Mouse (Mus musculus) hindbrain, embryonic 16.5 days (tissue): ENCODE data around the gene Gfra1. TPM values are rescaled to one million over a fixed set of nuclear protein-coding genes. Genes with fewer than 3 reads are reported as not detected.

Source experiments
- ATAC-seq: fragments of 200-750 bp; cut with Nextera tagmentation; 2 replicates; pipeline ENCODE4 v1.8.0; 2017; ENCODE audit warnings: moderate TSS enrichment, moderate library complexity
- H3K27ac ChIP-seq: fragments of 300-500 bp; sonication (generic); 2 replicates; pipeline ENCODE4 v1.5.1; 2014; ENCODE audit warnings: low read depth, mild to moderate bottlenecking, control low read depth, low read length, moderate library complexity
- H3K27me3 ChIP-seq: fragments of 300-500 bp; sonication (generic); replicated peaks from 2 replicates; pipeline ENCODE4 v1.6.1; 2014; ENCODE audit warnings: low read length; ENCODE audit not compliant: control insufficient read depth, insufficient read depth
- H3K36me3 ChIP-seq: fragments of 300-500 bp; sonication (generic); 2 replicates; pipeline ENCODE4 v1.6.1; 2014; ENCODE audit warnings: mild to moderate bottlenecking, low read length, moderate library complexity, mixed read lengths; ENCODE audit not compliant: control insufficient read depth, insufficient read depth
- H3K4me1 ChIP-seq: fragments of 300-500 bp; sonication (generic); 2 replicates; pipeline ENCODE4 v1.6.1; 2014; ENCODE audit warnings: low read depth, low read length; ENCODE audit not compliant: control insufficient read depth, insufficient read depth
- H3K4me2 ChIP-seq: fragments of 300-500 bp; sonication (generic); 2 replicates; pipeline ENCODE4 v1.6.1; 2014; ENCODE audit warnings: mild to moderate bottlenecking, low read length, control low read depth, moderate library complexity
- H3K4me3 ChIP-seq: fragments of 300-500 bp; sonication (generic); 2 replicates; pipeline ENCODE4 v1.5.1; 2014; ENCODE audit warnings: mild to moderate bottlenecking, low read length, control low read depth, moderate library complexity
- H3K9ac ChIP-seq: fragments of 300-500 bp; sonication (generic); 2 replicates; pipeline ENCODE4 v1.6.1; 2014; ENCODE audit warnings: low read depth, mild to moderate bottlenecking, control low read depth, low read length, moderate library complexity
- H3K9me3 ChIP-seq: fragments of 300-500 bp; sonication (generic); 2 replicates; pipeline ENCODE4 v1.6.1; 2014; ENCODE audit warnings: mild to moderate bottlenecking, low read length, moderate library complexity; ENCODE audit not compliant: control insufficient read depth
- WGBS: fragments of 180-500 bp; shearing (Covaris S2); extraction: QIAGEN DNeasy Blood & Tissue Kit; methylation state at CpG from one replicate; pipeline ENCODE4 v1.1.7; 2014; 5-methylcytosine and 5-hydroxymethylcytosine counted together
- polyA plus RNA-seq: library from polyadenylated mRNA; unstranded; fragments of >200 nt; fragmentation: Nextera tagmentation; extraction: Ambion mirVana; gene quantifications from 2 replicates; pipeline ENCODE4 v1.2.1, GENCODE M21; 2015

The Gfra1 gene
- polyA plus RNA-seq: 38.6 and 47.3 TPM in 2 replicates

DNA sequence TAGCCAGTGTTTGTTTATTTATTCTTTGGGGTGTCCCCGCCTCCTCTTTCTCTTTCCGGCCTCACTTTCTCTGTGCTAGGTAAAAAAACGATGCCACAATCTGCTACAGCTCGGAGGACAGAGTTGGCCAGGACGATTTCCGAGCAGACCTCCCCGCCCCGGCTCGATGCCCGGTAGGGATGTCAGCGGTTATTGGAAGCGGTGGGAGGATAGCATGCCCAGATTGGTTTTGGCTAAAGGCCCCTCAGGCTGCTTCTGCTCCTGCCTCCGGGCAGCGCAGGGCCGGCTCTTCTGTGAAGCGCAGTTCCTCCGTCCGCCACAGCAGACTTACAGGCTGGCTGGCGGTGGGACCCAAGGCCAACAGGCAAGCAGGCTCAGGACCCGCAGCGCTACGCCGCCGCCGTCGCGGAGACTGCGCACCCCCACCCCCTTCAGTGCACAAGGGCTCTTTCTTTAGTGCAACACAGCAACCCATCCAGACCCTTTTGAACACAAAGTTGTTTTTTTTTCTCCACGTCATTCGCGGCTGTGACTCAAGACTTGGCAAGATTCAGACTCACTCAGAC is at the start of gene Gfra1:
Gfra1 (minus strand) TSS at position 414 of the 566 bp plus-strand sequence.
- WGBS: under 1% methylated on average over 31 of the region's 31 CpGs
- Histone ChIP-seq H3K4me1 (peaks cover 23% of the 10 kb centered on the region), H3K27ac (peak within 1 kb of the TSS; percentile 69), H3K4me2 (peak within 1 kb of the TSS; percentile 76), H3K9ac (peak within 1 kb of the TSS; percentile 71), H3K27me3 (peaks cover 5% of the 10 kb centered on the region), H3K9me3 (no peaks in the 10 kb centered on the region), H3K36me3 (no peaks in the 10 kb centered on the region), H3K4me3 (peak within 1 kb of the TSS; percentile 52)
- peak; percentile 66 for ATAC-seq

GRCm38 (mm10) chr19:58500049-58500448 is 44.3 kb upstream of the Gfra1 start:
- ATAC-seq: 0 out of 2 replicates have a peak, but pooled peaks have one; percentile 45
- no peaks in the 10 kb centered on the region for H3K4me1 ChIP-seq
- no peak overlapping the region for H3K4me2 ChIP-seq
- no peak overlapping the region for H3K27ac ChIP-seq
- no peak overlapping the region for H3K4me3 ChIP-seq
- no peaks in the 10 kb centered on the region for H3K9me3 ChIP-seq
- WGBS: 63% methylated on average over 2 of the region's 2 CpGs
- H3K9ac ChIP-seq: no peak overlapping the region
- H3K36me3 ChIP-seq: no peaks in the 10 kb centered on the region
- H3K27me3 ChIP-seq: no peaks in the 10 kb centered on the region

GRCm38 (mm10) chr19:58499420-58499966 is 43.8 kb upstream of the Gfra1 start:
- H3K36me3 ChIP-seq: no peaks in the 10 kb centered on the region
- ATAC-seq: no peak
- H3K9ac ChIP-seq: no peak overlapping the region
- no peak overlapping the region for H3K4me2 ChIP-seq
- H3K9me3 ChIP-seq: no peaks in the 10 kb centered on the region
- no peaks in the 10 kb centered on the region for H3K27me3 ChIP-seq
- peaks cover 2% of the 10 kb centered on the region; the same call in 1 of the 2 replicates for H3K4me1 ChIP-seq
- 51% methylated on average over 3 of the region's 3 CpGs for WGBS
- H3K27ac ChIP-seq: no peak overlapping the region
- no peak overlapping the region for H3K4me3 ChIP-seq

DNA sequence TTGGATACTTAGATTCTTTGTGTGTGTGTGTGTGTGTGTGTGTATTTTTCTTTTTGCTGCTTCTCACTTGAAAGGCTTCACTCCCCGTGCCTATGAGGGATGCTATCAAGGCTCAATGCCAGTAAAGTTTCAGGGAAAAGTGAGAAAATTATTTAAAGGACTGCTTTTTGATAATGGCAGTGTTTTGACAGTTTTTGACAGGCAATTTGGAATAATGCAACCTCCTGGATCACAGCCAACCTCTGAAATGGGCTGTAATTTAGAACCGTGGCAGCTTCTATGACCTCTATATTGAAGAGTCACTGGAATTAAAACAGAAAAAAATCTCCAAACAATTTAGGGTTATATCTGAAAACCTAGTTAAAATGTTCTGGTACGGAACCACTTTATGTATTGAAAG is 41.4 kb upstream of the Gfra1 start:
- Histone ChIP-seq H3K36me3 (no peaks in the 10 kb centered on the region), H3K4me1 (peaks cover 2% of the 10 kb centered on the region; the same call in 1 of the 2 replicates), H3K27me3 (no peaks in the 10 kb centered on the region), H3K4me3 (no peak overlapping the region), H3K27ac (no peak overlapping the region), H3K4me2 (no peak overlapping the region), H3K9me3 (no peaks in the 10 kb centered on the region), H3K9ac (no peak overlapping the region)
- no peak for ATAC-seq
- 56% methylated on average over 3 of the region's 3 CpGs for WGBS

DNA sequence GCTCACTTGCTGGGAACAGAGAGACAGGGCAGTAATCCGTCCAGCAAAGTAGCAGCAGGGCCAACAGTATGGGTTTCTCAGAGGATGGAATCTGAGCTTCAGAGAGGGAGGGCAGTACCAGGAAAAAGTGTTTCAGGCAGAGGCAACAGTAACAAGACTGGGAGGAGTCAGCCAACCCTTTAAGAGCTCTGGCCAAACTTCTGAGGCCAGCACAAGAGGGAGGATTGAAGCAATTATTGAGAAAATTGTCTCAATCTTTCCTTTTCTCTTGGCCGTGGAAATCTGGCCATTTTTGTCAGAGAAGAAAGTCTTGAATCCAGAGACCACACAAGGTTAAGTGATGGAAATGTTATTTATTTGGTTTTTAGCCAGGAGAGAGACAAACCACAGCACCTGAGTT is 31.0 kb upstream of the Gfra1 start:
- Histone ChIP-seq H3K27me3 (no peaks in the 10 kb centered on the region), H3K4me3 (no peak overlapping the region), H3K27ac (no peak overlapping the region), H3K9ac (no peak overlapping the region), H3K9me3 (no peaks in the 10 kb centered on the region; the same call in 1 of the 2 replicates), H3K4me1 (no peaks in the 10 kb centered on the region), H3K36me3 (no peaks in the 10 kb centered on the region), H3K4me2 (no peak overlapping the region)
- 72% methylated on average over 2 of the region's 2 CpGs for WGBS
- ATAC-seq: no peak

DNA sequence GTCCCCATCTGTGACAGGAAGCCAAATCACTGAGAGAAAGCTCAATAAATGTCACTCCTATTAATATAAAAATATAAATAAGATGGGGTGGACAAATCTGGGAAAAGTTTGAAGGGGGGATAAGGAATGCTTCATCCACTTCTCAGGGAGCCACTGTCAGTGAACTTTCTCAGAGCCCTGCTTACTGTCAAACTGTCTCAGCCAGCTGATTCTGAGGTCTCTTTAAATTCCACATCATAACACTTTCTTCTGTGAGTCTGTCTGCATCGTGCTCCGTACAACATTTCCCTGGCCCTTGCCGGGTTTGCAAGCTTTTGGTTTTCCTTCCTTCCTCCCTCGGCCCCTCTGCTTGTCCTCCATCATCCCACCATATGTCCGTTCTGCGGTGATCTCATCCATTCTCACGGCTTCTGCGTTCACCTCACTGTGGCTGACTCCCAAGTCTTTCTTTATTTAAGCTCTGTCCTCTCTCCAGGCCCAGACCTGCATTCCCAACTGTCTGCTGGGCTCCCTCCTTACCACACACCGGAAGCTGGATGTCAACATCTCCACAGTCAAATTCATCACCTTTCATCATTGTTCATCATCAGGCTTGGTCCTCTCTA is 26.8 kb upstream of the Gfra1 start:
- Histone ChIP-seq H3K27ac (no peak overlapping the region), H3K9ac (no peak overlapping the region), H3K27me3 (no peaks in the 10 kb centered on the region), H3K36me3 (no peaks in the 10 kb centered on the region), H3K4me1 (no peaks in the 10 kb centered on the region), H3K4me2 (no peak overlapping the region), H3K4me3 (no peak overlapping the region), H3K9me3 (peaks cover 4% of the 10 kb centered on the region; the same call in 1 of the 2 replicates)
- no peak for ATAC-seq
- 81% methylated on average over 9 of the region's 9 CpGs for WGBS

DNA sequence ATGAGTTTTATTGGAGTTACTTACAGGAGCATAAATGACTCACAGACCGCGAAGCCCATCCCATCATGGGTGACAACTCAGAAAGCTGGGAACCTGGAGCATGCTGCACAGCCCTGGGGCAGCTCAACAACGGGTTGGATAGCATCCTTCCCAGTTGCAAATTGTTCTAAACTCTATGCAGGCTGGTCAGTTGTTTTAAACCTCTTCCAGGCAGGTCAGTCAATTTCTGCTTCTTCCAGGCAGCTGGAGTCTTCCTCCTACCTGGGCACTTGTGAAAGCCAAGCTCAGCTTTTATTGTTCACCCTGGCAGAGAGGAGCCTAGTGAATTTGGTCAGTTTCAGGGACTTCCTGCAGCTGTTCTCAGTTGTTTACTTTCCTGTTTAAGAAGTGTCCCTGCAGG is 18.5 kb upstream of the Gfra1 start:
- Histone ChIP-seq H3K27ac (no peak overlapping the region), H3K27me3 (no peaks in the 10 kb centered on the region), H3K4me1 (no peaks in the 10 kb centered on the region), H3K9ac (no peak overlapping the region), H3K4me3 (no peak overlapping the region), H3K36me3 (no peaks in the 10 kb centered on the region), H3K9me3 (no peaks in the 10 kb centered on the region), H3K4me2 (no peak overlapping the region)
- no peak for ATAC-seq
- WGBS: 84% methylated on average over 3 of the region's 3 CpGs

DNA sequence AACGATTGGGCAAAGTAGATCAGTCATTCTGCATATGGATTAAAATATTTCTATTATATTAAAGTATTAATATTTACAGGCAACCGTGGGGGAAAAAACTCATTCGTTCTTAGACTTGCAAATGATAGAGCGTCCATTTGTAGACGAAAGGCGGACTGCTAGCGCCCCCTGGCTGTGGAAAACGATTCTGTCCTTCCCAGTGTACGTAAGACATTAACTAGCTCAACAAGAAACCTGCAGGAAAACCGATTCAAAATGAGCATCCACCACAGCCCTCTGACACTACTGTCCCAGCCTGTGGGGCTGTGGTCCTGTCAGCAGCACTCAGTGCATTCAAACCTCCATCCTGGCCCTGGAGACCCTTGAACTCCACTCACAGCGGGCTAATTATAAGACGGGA is 13.7 kb upstream of the Gfra1 start:
- Histone ChIP-seq H3K4me2 (peak overlapping the region; percentile 44), H3K9me3 (no peaks in the 10 kb centered on the region), H3K9ac (peak overlapping the region; percentile 33; the same call in 1 of the 2 replicates), H3K27ac (no peak overlapping the region), H3K4me1 (no peaks in the 10 kb centered on the region), H3K36me3 (no peaks in the 10 kb centered on the region), H3K27me3 (no peaks in the 10 kb centered on the region), H3K4me3 (no peak overlapping the region)
- peak; percentile 65 for ATAC-seq
- 16% methylated on average over 12 of the region's 12 CpGs for WGBS

GRCm38 (mm10) chr19:58468331-58468730 is 12.6 kb upstream of the Gfra1 start:
- H3K4me3 ChIP-seq: no peak overlapping the region
- WGBS: 49% methylated on average over 2 of the region's 2 CpGs
- no peak for ATAC-seq
- no peak overlapping the region for H3K4me2 ChIP-seq
- H3K27me3 ChIP-seq: no peaks in the 10 kb centered on the region
- H3K9me3 ChIP-seq: no peaks in the 10 kb centered on the region
- H3K9ac ChIP-seq: no peak overlapping the region
- H3K4me1 ChIP-seq: no peaks in the 10 kb centered on the region
- no peak overlapping the region for H3K27ac ChIP-seq
- H3K36me3 ChIP-seq: no peaks in the 10 kb centered on the region
